Mouse (Mus musculus) megakaryocyte, embryonic 14.5 days (primary cell): Measurements from ENCODE around the gene Hipk3.

Source experiments
- FLI1 ChIP-seq: IDR thresholded peaks from 2 replicates; pipeline ENCODE4 v1.6.1; 2012; ENCODE audit warnings: low read length, inconsistent platforms, mixed read lengths
- GATA1 ChIP-seq: IDR thresholded peaks from 3 replicates; pipeline ENCODE4 v1.6.1; 2012; ENCODE audit warnings: mixed read lengths, low read length, inconsistent platforms, borderline replicate concordance

- TF ChIP-seq GATA1: no peak
- no peak for TF ChIP-seq FLI1
Measured at GRCm38 (mm10) chr2:104466908-104467616, 27.2 kb downstream of the Hipk3 start.
